Mouse (Mus musculus): ENCODE measurements around the gene Sf3a3. TPM values are rescaled to one million over a fixed set of nuclear protein-coding genes. Genes with fewer than 3 reads are reported as not detected.

Gene Sf3a3
- polyA plus RNA-seq, 1 experiment, result 14.5 TPM

GRCm38 (mm10) chr4:124738013-124738412 is 23.4 kb downstream of the Sf3a3 start:
- TF ChIP-seq CTCF (conservative IDR thresholded peaks at IDR 0.05; ENCODE audit: insufficient read depth, insufficient read length, low read depth, low read length) (peak; percentile 44), POLR2A (IDR thresholded peaks at IDR 0.05; ENCODE audit: low read depth, low read length) (no peak)
- DNase-seq, result no peak
- 47% methylated on average over 4 of the region's 4 CpGs for WGBS
- Histone ChIP-seq H3K27me3 (replicated peaks; ENCODE audit: control insufficient read depth, insufficient read depth, low read length) (no peaks in the 10 kb centered on the region), H3K4me1 (ENCODE audit: control insufficient read depth, insufficient read depth, low read length) (peaks cover 10% of the 10 kb centered on the region; the same call in 1 of the 2 replicates), H3K36me3 (ENCODE audit: control insufficient read depth, insufficient read depth, low read length) (no peaks in the 10 kb centered on the region), H3K4me3 (ENCODE audit: insufficient read depth, low read depth, low read length) (no peak overlapping the region), H3K27ac (ENCODE audit: insufficient read depth, low read depth, low read length) (no peak overlapping the region)

GRCm38 (mm10) chr4:124738783-124739182 is 24.2 kb downstream of the Sf3a3 start:
- Histone ChIP-seq H3K36me3 (ENCODE audit: control insufficient read depth, insufficient read depth, low read length) (no peaks in the 10 kb centered on the region), H3K27ac (ENCODE audit: insufficient read depth, low read depth, low read length) (no peak overlapping the region), H3K27me3 (replicated peaks; ENCODE audit: control insufficient read depth, insufficient read depth, low read length) (no peaks in the 10 kb centered on the region), H3K4me3 (ENCODE audit: insufficient read depth, low read depth, low read length) (no peak overlapping the region), H3K4me1 (ENCODE audit: control insufficient read depth, insufficient read depth, low read length) (peaks cover 17% of the 10 kb centered on the region; the same call in 1 of the 2 replicates)
- no peak for DNase-seq
- TF ChIP-seq POLR2A (IDR thresholded peaks at IDR 0.05; ENCODE audit: low read depth, low read length) (no peak), CTCF (conservative IDR thresholded peaks at IDR 0.05; ENCODE audit: insufficient read depth, insufficient read length, low read depth, low read length) (no peak)
- 21% methylated on average over 1 of the region's 1 CpGs for WGBS

- Histone ChIP-seq H3K27ac (ENCODE audit: insufficient read depth, low read depth, low read length) (peak within 1 kb of the TSS; percentile 62), H3K27me3 (replicated peaks; ENCODE audit: control insufficient read depth, insufficient read depth, low read length) (no peaks in the 10 kb centered on the region), H3K4me3 (ENCODE audit: insufficient read depth, low read depth, low read length) (peak within 1 kb of the TSS; percentile 87), H3K4me1 (ENCODE audit: control insufficient read depth, insufficient read depth, low read length) (peaks cover 18% of the 10 kb centered on the region; the same call in 1 of the 2 replicates), H3K36me3 (ENCODE audit: control insufficient read depth, insufficient read depth, low read length) (no peaks in the 10 kb centered on the region)
- WGBS, result 7% methylated on average over 25 of the region's 25 CpGs
- peak; percentile 92 for DNase-seq
- TF ChIP-seq CTCF (conservative IDR thresholded peaks at IDR 0.05; ENCODE audit: insufficient read depth, insufficient read length, low read depth, low read length) (peak; percentile 42), POLR2A (IDR thresholded peaks at IDR 0.05; ENCODE audit: low read depth, low read length) (no peak)
Observed at GRCm38 (mm10) chr4:124741376-124742343, 27.1 kb downstream of the Sf3a3 start, which contains the start of gene Inpp5b. Gene Inpp5b (plus strand): TSS chr4:124741850.

DNA sequence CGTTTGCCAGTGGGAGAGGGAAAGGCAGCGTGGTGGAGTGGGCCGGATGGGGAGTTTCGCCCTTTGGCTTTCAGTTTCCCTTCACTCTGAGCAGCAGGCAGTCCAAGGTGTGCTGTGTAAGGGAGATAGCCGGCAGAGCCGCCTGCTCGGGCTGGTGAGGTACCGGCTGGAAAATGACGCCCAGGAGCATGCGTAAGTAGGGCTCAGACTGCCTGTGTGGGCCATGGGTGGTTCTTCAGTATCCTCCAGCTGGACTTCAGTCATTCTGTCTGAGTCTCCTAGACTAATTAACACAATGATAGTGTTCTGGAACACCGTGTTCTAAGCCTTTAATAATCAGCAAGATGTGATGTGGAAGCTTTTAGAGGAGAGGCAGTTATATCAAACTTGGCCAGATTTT is 28.3 kb downstream of the Sf3a3 start:
- DNase-seq, result peak; percentile 81
- Histone ChIP-seq H3K36me3 (ENCODE audit: control insufficient read depth, insufficient read depth, low read length) (no peaks in the 10 kb centered on the region), H3K27ac (ENCODE audit: insufficient read depth, low read depth, low read length) (peak overlapping the region; percentile 62), H3K4me3 (ENCODE audit: insufficient read depth, low read depth, low read length) (peak overlapping the region; percentile 6; the same call in 1 of the 2 replicates), H3K4me1 (ENCODE audit: control insufficient read depth, insufficient read depth, low read length) (peaks cover 15% of the 10 kb centered on the region; the same call in 1 of the 2 replicates), H3K27me3 (replicated peaks; ENCODE audit: control insufficient read depth, insufficient read depth, low read length) (no peaks in the 10 kb centered on the region)
- 53% methylated on average over 11 of the region's 11 CpGs for WGBS
- TF ChIP-seq POLR2A (IDR thresholded peaks at IDR 0.05; ENCODE audit: low read depth, low read length) (peak; percentile 6), CTCF (conservative IDR thresholded peaks at IDR 0.05; ENCODE audit: insufficient read depth, insufficient read length, low read depth, low read length) (no peak)

DNA sequence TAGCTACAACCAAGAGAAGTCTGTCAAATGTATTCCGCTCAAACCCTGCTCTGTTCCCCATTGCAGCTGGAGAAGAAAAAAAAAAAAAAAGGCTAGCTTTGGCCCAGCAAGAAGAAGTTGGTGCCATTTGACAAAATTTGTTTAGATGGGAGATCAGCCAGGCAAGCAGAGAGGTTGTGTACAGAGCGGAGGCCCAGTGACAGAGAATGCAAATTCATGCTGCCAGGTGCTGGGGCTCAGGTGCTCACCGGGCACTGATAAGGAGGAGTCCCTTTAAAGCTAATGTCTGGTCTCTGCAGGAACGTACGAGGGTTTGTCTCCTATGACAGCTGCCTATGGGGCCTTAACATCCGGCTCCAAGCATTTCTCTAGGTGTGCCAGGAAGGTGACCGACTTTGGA is 32.0 kb downstream of the Sf3a3 start:
- Histone ChIP-seq H3K4me3 (ENCODE audit: insufficient read depth, low read depth, low read length) (no peak overlapping the region), H3K36me3 (ENCODE audit: control insufficient read depth, insufficient read depth, low read length) (no peaks in the 10 kb centered on the region), H3K4me1 (ENCODE audit: control insufficient read depth, insufficient read depth, low read length) (peaks cover 21% of the 10 kb centered on the region; the same call in 1 of the 2 replicates), H3K27me3 (replicated peaks; ENCODE audit: control insufficient read depth, insufficient read depth, low read length) (no peaks in the 10 kb centered on the region), H3K27ac (ENCODE audit: insufficient read depth, low read depth, low read length) (no peak overlapping the region)
- no peak for TF ChIP-seq CTCF (conservative IDR thresholded peaks at IDR 0.05; ENCODE audit: insufficient read depth, insufficient read length, low read depth, low read length)
- no peak for TF ChIP-seq POLR2A (IDR thresholded peaks at IDR 0.05; ENCODE audit: low read depth, low read length)
- WGBS, result 87% methylated on average over 7 of the region's 7 CpGs
- DNase-seq, result no peak

DNA sequence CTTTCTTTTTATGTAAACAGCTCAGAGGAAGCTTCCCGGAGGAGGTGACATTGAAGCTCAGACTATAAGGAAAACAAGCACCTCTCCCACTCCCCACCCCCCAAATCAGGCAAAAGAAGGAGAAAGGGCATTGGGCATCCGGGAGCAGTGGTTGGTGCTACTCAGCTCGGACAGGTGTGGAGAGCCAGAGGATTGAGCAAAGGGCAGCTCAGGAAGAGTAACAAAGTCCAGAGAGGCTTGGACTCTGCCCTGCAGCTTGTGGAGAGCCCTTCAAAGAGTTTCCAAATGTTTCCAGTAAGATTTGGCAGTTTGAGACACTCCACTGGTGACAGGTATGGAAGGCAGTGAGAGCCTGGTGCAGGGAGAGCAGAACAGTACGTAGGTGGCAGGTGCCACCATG is 33.3 kb downstream of the Sf3a3 start:
- no peaks in the 10 kb centered on the region for H3K36me3 ChIP-seq (ENCODE audit: control insufficient read depth, insufficient read depth, low read length)
- WGBS, result 47% methylated on average over 4 of the region's 4 CpGs
- no peak overlapping the region for H3K4me3 ChIP-seq (ENCODE audit: insufficient read depth, low read depth, low read length)
- DNase-seq, result peak; percentile 89
- peaks cover 14% of the 10 kb centered on the region; the same call in 1 of the 2 replicates for H3K4me1 ChIP-seq (ENCODE audit: control insufficient read depth, insufficient read depth, low read length)
- peak overlapping the region; percentile 84 for H3K27ac ChIP-seq (ENCODE audit: insufficient read depth, low read depth, low read length)
- H3K27me3 ChIP-seq (replicated peaks; ENCODE audit: control insufficient read depth, insufficient read depth, low read length), result no peaks in the 10 kb centered on the region
- no peak for TF ChIP-seq CTCF (conservative IDR thresholded peaks at IDR 0.05; ENCODE audit: insufficient read depth, insufficient read length, low read depth, low read length)
- TF ChIP-seq POLR2A (IDR thresholded peaks at IDR 0.05; ENCODE audit: low read depth, low read length), result no peak
